Mouse (Mus musculus): ENCODE results near the gene Als2cr12. TPM values are rescaled to one million over a fixed set of nuclear protein-coding genes. Genes with fewer than 3 reads are reported as not detected.

The Als2cr12 gene
- polyA plus RNA-seq, 2 experiments, result 0.12 TPM; not detected in 1

GRCm38 (mm10) chr1:58735962-58736361 is 40.2 kb upstream of the Als2cr12 start:
- no peak for DNase-seq (ENCODE audit: low spot score)
- TF ChIP-seq POLR2A (IDR thresholded peaks at IDR 0.05; ENCODE audit: borderline replicate concordance, extremely low read depth, insufficient read depth, insufficient read length), result no peak
- H3K4me1 ChIP-seq (ENCODE audit: control insufficient read depth, insufficient read depth, low read length), result no peaks in the 10 kb centered on the region
- no peak for ATAC-seq (ENCODE audit: low FRiP score, low read depth)
- no peak overlapping the region for H3K4me3 ChIP-seq (replicated peaks; ENCODE audit: low read length)
- no peaks in the 10 kb centered on the region for H3K27me3 ChIP-seq (ENCODE audit: control insufficient read depth, insufficient read depth, low read length)
- 90% methylated on average over 7 of the region's 7 CpGs for WGBS
- H3K9ac ChIP-seq (ENCODE audit: low read depth, low read length, severe bottlenecking), result no peak overlapping the region
- H3K4me2 ChIP-seq (replicated peaks; ENCODE audit: low read depth, low read length, severe bottlenecking), result no peak overlapping the region
- peaks cover 72% of the 10 kb centered on the region for H3K36me3 ChIP-seq (ENCODE audit: control insufficient read depth, insufficient read depth, low read length)
- no peak overlapping the region for H3K27ac ChIP-seq (replicated peaks; ENCODE audit: low read depth, low read length)
- no peaks in the 10 kb centered on the region for H3K9me3 ChIP-seq (ENCODE audit: control insufficient read depth, low read length)

GRCm38 (mm10) chr1:58734043-58734920 is 38.5 kb upstream of the Als2cr12 start:
- DNase-seq (ENCODE audit: low spot score) (no peak), ATAC-seq (ENCODE audit: low FRiP score, low read depth) (no peak)
- Histone ChIP-seq H3K4me2 (replicated peaks; ENCODE audit: low read depth, low read length, severe bottlenecking) (no peak overlapping the region), H3K9me3 (ENCODE audit: control insufficient read depth, low read length) (no peaks in the 10 kb centered on the region), H3K36me3 (ENCODE audit: control insufficient read depth, insufficient read depth, low read length) (peaks cover 67% of the 10 kb centered on the region), H3K9ac (ENCODE audit: low read depth, low read length, severe bottlenecking) (no peak overlapping the region), H3K27ac (replicated peaks; ENCODE audit: low read depth, low read length) (no peak overlapping the region), H3K4me3 (replicated peaks; ENCODE audit: low read length) (no peak overlapping the region), H3K27me3 (ENCODE audit: control insufficient read depth, insufficient read depth, low read length) (no peaks in the 10 kb centered on the region), H3K4me1 (ENCODE audit: control insufficient read depth, insufficient read depth, low read length) (no peaks in the 10 kb centered on the region)
- TF ChIP-seq POLR2A (IDR thresholded peaks at IDR 0.05; ENCODE audit: borderline replicate concordance, extremely low read depth, insufficient read depth, insufficient read length), result no peak
- 94% methylated on average over 11 of the region's 11 CpGs for WGBS

DNA sequence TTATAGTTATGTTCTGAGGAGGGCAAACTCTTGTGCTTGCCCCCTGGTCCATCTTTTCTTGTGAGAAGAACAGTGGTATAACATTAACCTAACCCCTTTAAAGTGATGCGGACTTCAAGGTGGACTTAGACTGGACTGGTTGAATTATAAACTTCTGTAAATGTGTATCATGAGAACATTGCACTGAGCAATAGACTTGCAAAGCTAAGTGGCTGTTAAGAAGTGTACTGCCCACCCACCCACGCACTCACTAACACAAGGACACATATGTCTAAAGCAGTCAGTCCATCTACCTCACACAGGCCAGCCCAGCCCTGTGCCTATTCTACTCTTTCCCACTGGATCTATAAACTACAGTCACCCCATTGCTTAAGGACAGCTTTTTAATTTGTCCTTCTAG is 37.8 kb upstream of the Als2cr12 start:
- no peak for TF ChIP-seq POLR2A (IDR thresholded peaks at IDR 0.05; ENCODE audit: borderline replicate concordance, extremely low read depth, insufficient read depth, insufficient read length)
- H3K9me3 ChIP-seq (ENCODE audit: control insufficient read depth, low read length), result no peaks in the 10 kb centered on the region
- DNase-seq (ENCODE audit: low spot score) (no peak), ATAC-seq (ENCODE audit: low FRiP score, low read depth) (no peak)
- no peak overlapping the region for H3K4me3 ChIP-seq (replicated peaks; ENCODE audit: low read length)
- H3K4me2 ChIP-seq (replicated peaks; ENCODE audit: low read depth, low read length, severe bottlenecking), result no peak overlapping the region
- no peaks in the 10 kb centered on the region for H3K27me3 ChIP-seq (ENCODE audit: control insufficient read depth, insufficient read depth, low read length)
- H3K9ac ChIP-seq (ENCODE audit: low read depth, low read length, severe bottlenecking), result no peak overlapping the region
- 91% methylated on average over 2 of the region's 2 CpGs for WGBS
- no peak overlapping the region for H3K27ac ChIP-seq (replicated peaks; ENCODE audit: low read depth, low read length)
- H3K36me3 ChIP-seq (ENCODE audit: control insufficient read depth, insufficient read depth, low read length), result peaks cover 71% of the 10 kb centered on the region
- H3K4me1 ChIP-seq (ENCODE audit: control insufficient read depth, insufficient read depth, low read length), result no peaks in the 10 kb centered on the region

- Histone ChIP-seq H3K27me3 (ENCODE audit: control insufficient read depth, insufficient read depth, low read length) (no peaks in the 10 kb centered on the region), H3K36me3 (ENCODE audit: control insufficient read depth, insufficient read depth, low read length) (peaks cover 46% of the 10 kb centered on the region), H3K27ac (replicated peaks; ENCODE audit: low read depth, low read length) (no peak overlapping the region), H3K9me3 (ENCODE audit: control insufficient read depth, low read length) (no peaks in the 10 kb centered on the region), H3K4me2 (replicated peaks; ENCODE audit: low read depth, low read length, severe bottlenecking) (no peak overlapping the region), H3K4me3 (replicated peaks; ENCODE audit: low read length) (no peak overlapping the region), H3K4me1 (ENCODE audit: control insufficient read depth, insufficient read depth, low read length) (peaks cover 7% of the 10 kb centered on the region), H3K9ac (ENCODE audit: low read depth, low read length, severe bottlenecking) (no peak overlapping the region)
- ATAC-seq (ENCODE audit: low FRiP score, low read depth) (no peak), DNase-seq (ENCODE audit: low spot score) (no peak)
- no peak for TF ChIP-seq POLR2A (IDR thresholded peaks at IDR 0.05; ENCODE audit: borderline replicate concordance, extremely low read depth, insufficient read depth, insufficient read length)
- WGBS, result 96% methylated on average over 3 of the region's 3 CpGs
These were observed 32.7 kb upstream of the Als2cr12 start for GRCm38 (mm10) chr1:58728590-58728868.

DNA sequence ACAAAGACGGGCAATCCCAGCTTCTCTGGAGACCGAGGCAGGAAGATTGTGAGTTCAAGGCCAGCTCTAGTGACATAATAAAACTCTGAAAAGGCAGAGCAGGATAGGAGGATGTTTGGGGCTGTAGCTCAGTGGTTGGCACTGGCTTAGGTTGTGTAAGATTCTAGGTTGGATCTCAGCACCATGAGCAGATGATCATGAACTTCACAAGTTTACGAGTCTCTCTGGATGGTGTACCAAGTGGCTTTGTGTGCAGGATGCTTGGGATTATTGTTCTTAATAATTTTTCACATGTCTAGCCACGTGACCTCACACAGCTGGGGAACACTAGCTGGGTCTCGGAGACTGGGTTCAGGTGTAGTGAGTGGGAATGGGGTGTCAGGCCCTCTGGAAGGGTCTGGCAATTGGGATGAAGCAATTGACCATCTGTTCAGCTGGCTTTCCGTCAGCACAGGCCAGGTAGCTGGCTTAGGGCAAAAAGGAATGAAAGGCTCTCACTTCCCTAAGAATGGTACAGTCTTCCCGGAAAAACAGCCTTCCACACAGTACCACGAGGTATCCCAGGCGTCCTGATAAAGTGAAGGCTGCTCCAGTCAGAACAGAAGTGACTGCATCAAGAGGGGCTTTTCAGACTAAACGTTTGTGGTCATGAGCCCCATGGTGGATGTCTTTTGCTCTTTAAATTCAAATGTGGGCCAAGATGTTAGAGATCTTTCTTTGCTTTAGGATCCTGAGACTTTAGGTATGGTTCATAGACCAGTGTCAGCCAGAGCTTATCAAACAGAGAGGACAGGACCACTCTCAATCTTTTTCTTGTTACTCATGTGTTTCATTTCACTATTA is 32.2 kb upstream of the Als2cr12 start:
- Histone ChIP-seq H3K27me3 (ENCODE audit: control insufficient read depth, insufficient read depth, low read length) (no peaks in the 10 kb centered on the region), H3K9ac (ENCODE audit: low read depth, low read length, severe bottlenecking) (no peak overlapping the region), H3K27ac (replicated peaks; ENCODE audit: low read depth, low read length) (no peak overlapping the region), H3K4me3 (replicated peaks; ENCODE audit: low read length) (no peak overlapping the region), H3K36me3 (ENCODE audit: control insufficient read depth, insufficient read depth, low read length) (peaks cover 48% of the 10 kb centered on the region), H3K4me2 (replicated peaks; ENCODE audit: low read depth, low read length, severe bottlenecking) (no peak overlapping the region), H3K9me3 (ENCODE audit: control insufficient read depth, low read length) (no peaks in the 10 kb centered on the region), H3K4me1 (ENCODE audit: control insufficient read depth, insufficient read depth, low read length) (peaks cover 13% of the 10 kb centered on the region)
- TF ChIP-seq POLR2A (IDR thresholded peaks at IDR 0.05; ENCODE audit: borderline replicate concordance, extremely low read depth, insufficient read depth, insufficient read length), result no peak
- ATAC-seq (ENCODE audit: low FRiP score, low read depth) (no peak), DNase-seq (ENCODE audit: low spot score) (no peak)
- 85% methylated on average over 10 of the region's 10 CpGs for WGBS
